Mouse (Mus musculus) kidney, postnatal 0 days (tissue): Measurements from ENCODE around the gene Zbtb7a. TPM values are rescaled to one million over a fixed set of nuclear protein-coding genes. Genes with fewer than 3 reads are reported as not detected.
A peak's percentile ranks its signal among the peaks of the same experiment; 100 is the strongest.

ENCODE experiments used
- ATAC-seq: fragments of 200-750 bp; cut with Nextera tagmentation; replicated peaks from 2 replicates; pipeline ENCODE4 v1.8.0; 2017; ENCODE audit warnings: low read depth, moderate number of reproducible peaks, moderate TSS enrichment, moderate library complexity; ENCODE audit not compliant: low FRiP score
- DNase-seq: peaks from one replicate; pipeline ENCODE4 v3.0.0-alpha.2; 2016; ENCODE audit warnings: low spot score
- H3K27ac ChIP-seq: fragments of 300-500 bp; sonication (generic); 2 replicates; pipeline ENCODE4 v1.5.1; 2014; ENCODE audit warnings: mild to moderate bottlenecking
- H3K27me3 ChIP-seq: fragments of 300-500 bp; sonication (generic); 2 replicates; pipeline ENCODE4 v1.6.1; 2014; ENCODE audit warnings: low read length, mixed read lengths; ENCODE audit not compliant: insufficient read depth
- H3K36me3 ChIP-seq: fragments of 300-500 bp; sonication (generic); 2 replicates; pipeline ENCODE4 v1.6.1; 2014; ENCODE audit warnings: low read length, mixed read lengths; ENCODE audit not compliant: insufficient read depth
- H3K4me1 ChIP-seq: fragments of 300-500 bp; sonication (generic); replicated peaks from 2 replicates; pipeline ENCODE4 v1.6.1; 2014; ENCODE audit warnings: antibody characterized with exemption, low read length, mixed read lengths; ENCODE audit not compliant: insufficient read depth
- H3K4me2 ChIP-seq: fragments of 300-500 bp; sonication (generic); 2 replicates; pipeline ENCODE4 v1.6.1; 2014; ENCODE audit warnings: mild to moderate bottlenecking, low read length, moderate library complexity, mixed read lengths
- H3K4me3 ChIP-seq: fragments of 300-500 bp; sonication (generic); replicated peaks from 2 replicates; pipeline ENCODE4 v1.5.1; 2014; ENCODE audit warnings: low read depth, low read length
- H3K9ac ChIP-seq: fragments of 300-500 bp; sonication (generic); 2 replicates; pipeline ENCODE4 v1.6.1; 2014; ENCODE audit warnings: low read depth, low read length
- H3K9me3 ChIP-seq: fragments of 300-500 bp; sonication (generic); replicated peaks from 2 replicates; pipeline ENCODE4 v1.6.1; 2016; ENCODE audit warnings: low read length, inconsistent platforms, mixed read lengths
- CTCF ChIP-seq: IDR thresholded peaks from 2 replicates; pipeline ENCODE4 v1.5.1; 2016; ENCODE audit warnings: antibody characterized with exemption, low read depth, mild to moderate bottlenecking, moderate library complexity
- WGBS: fragments of 180-500 bp; shearing (Covaris S2); extraction: QIAGEN DNeasy Blood & Tissue Kit; methylation state at CpG from one replicate; pipeline ENCODE4 v1.1.7; 2014; 5-methylcytosine and 5-hydroxymethylcytosine counted together
- polyA plus RNA-seq: library from polyadenylated mRNA; unstranded; fragments of >200 nt; fragmentation: Nextera tagmentation; extraction: Ambion mirVana; gene quantifications from 2 replicates; pipeline ENCODE4 v1.2.1, GENCODE M21; 2015

Gene Zbtb7a
- polyA plus RNA-seq: 33.7 and 37.4 TPM in 2 replicates

DNA sequence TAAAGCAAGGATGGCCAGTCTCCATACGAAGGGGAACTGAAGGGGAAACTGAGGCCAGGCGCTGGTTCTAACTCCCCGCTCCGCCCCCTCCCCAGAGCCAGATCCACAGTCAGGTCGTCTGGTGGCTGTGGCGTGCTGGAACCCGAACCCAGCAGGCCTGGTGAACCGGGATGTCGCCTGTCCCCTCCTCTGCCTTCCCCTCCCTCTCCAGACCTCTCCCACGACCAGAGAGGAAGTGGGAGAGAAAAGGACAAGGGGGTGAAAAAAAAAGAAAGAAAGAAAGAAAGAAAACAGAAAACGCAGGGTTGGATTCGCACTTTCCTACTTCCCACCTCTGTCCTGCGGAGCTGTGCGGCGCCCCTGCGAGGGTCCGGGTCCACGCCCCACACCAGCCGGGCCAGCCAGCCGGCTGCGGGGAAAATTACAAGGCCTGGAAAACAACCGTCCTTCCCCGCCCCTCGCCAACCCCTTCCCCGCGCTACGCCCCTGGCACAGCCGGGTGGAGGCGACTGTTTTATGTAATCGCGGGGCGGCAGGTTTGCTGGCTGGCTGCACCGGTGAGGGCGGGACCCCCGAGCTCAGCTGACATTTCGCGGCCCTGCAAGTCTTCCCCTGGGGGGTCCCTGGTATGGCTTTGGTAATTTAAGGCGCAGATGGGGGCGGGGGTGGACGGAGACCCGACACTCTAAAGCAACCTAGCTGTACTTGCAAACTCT lies at the start of gene Zbtb7a:
TSS of gene Zbtb7a (plus strand) at position 255 of the 716 bp plus-strand sequence.
- Histone ChIP-seq H3K4me3 (peak within 1 kb of the TSS; percentile 99), H3K4me2 (peak within 1 kb of the TSS; percentile 100), H3K9ac (peak within 1 kb of the TSS; percentile 99), H3K27me3 (no peaks in the 10 kb centered on the region), H3K36me3 (no peaks in the 10 kb centered on the region), H3K9me3 (no peaks in the 10 kb centered on the region), H3K27ac (peak within 1 kb of the TSS; percentile 100), H3K4me1 (peaks cover 6% of the 10 kb centered on the region; the same call in 1 of the 2 replicates)
- TF ChIP-seq CTCF: no peak
- ATAC-seq (no peak), DNase-seq (peak; percentile 45)
- WGBS: 2% methylated on average over 39 of the region's 41 CpGs

GRCm38 (mm10) chr10:81087021-81087420 lies 48.0 kb upstream of the Zbtb7a start:
- peak; percentile 47; the same call in 1 of the 2 replicates for TF ChIP-seq CTCF
- H3K9ac ChIP-seq: no peak overlapping the region
- no peak overlapping the region for H3K4me3 ChIP-seq
- no peaks in the 10 kb centered on the region for H3K36me3 ChIP-seq
- no peak for DNase-seq
- no peak for ATAC-seq
- H3K4me2 ChIP-seq: no peak overlapping the region
- 55% methylated on average over 2 of the region's 2 CpGs for WGBS
- no peaks in the 10 kb centered on the region for H3K27me3 ChIP-seq
- H3K4me1 ChIP-seq: no peaks in the 10 kb centered on the region
- H3K27ac ChIP-seq: no peak overlapping the region
- H3K9me3 ChIP-seq: no peaks in the 10 kb centered on the region

- no peak overlapping the region for H3K4me3 ChIP-seq
- no peaks in the 10 kb centered on the region for H3K4me1 ChIP-seq
- no peak for TF ChIP-seq CTCF
- H3K9me3 ChIP-seq: no peaks in the 10 kb centered on the region
- H3K27ac ChIP-seq: no peak overlapping the region
- H3K9ac ChIP-seq: no peak overlapping the region
- no peaks in the 10 kb centered on the region for H3K27me3 ChIP-seq
- WGBS: 61% methylated on average over 2 of the region's 2 CpGs
- H3K4me2 ChIP-seq: no peak overlapping the region
- no peaks in the 10 kb centered on the region for H3K36me3 ChIP-seq
- DNase-seq (peak; percentile 31), ATAC-seq (no peak)
Observed at GRCm38 (mm10) chr10:81089216-81089615, 45.8 kb upstream of the Zbtb7a start.

DNA sequence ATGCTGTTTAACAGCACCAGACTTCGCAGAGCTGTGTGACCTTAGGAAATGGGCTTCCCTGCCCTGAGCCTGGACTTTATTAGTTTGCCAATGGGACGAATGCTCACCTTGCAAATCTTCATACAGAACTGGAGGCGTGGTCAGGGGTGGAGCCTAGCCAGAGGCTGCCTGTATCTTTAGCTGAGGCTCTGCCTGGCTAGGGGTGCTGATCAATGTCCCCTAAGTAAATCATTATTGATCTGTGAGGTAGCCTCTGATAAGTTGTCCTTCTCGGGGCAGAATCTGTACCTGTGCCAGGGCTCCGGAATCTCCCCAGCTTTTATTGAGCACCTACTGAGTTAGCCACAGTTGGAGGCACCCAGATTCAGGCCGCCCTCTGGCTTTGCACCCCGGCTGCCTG lies 44.4 kb upstream of the Zbtb7a start:
- no peak overlapping the region for H3K27ac ChIP-seq
- no peak for ATAC-seq

GRCm38 (mm10) chr10:81092465-81093250 lies 42.4 kb upstream of the Zbtb7a start:
- TF ChIP-seq CTCF: no peak
- Histone ChIP-seq H3K4me2 (no peak overlapping the region), H3K27ac (no peak overlapping the region), H3K4me1 (no peaks in the 10 kb centered on the region), H3K36me3 (no peaks in the 10 kb centered on the region), H3K27me3 (no peaks in the 10 kb centered on the region), H3K4me3 (no peak overlapping the region), H3K9ac (no peak overlapping the region), H3K9me3 (no peaks in the 10 kb centered on the region)
- 54% methylated on average over 22 of the region's 22 CpGs for WGBS
- no peak for ATAC-seq
- no peak for DNase-seq

More for the DNA sequence above, 44.4 kb upstream of the Zbtb7a start:
- H3K4me2 ChIP-seq: no peak overlapping the region
- H3K4me3 ChIP-seq: no peak overlapping the region
- TF ChIP-seq CTCF: no peak
- WGBS: 70% methylated on average over 7 of the region's 7 CpGs
- no peaks in the 10 kb centered on the region for H3K36me3 ChIP-seq
- DNase-seq: no peak
- no peak overlapping the region for H3K9ac ChIP-seq
- no peaks in the 10 kb centered on the region for H3K27me3 ChIP-seq
- no peaks in the 10 kb centered on the region for H3K9me3 ChIP-seq
- no peaks in the 10 kb centered on the region for H3K4me1 ChIP-seq

- Histone ChIP-seq H3K27ac (no peak overlapping the region), H3K27me3 (no peaks in the 10 kb centered on the region), H3K4me1 (no peaks in the 10 kb centered on the region), H3K9ac (no peak overlapping the region), H3K9me3 (no peaks in the 10 kb centered on the region), H3K36me3 (no peaks in the 10 kb centered on the region), H3K4me3 (no peak overlapping the region), H3K4me2 (no peak overlapping the region)
- 64% methylated on average over 9 of the region's 9 CpGs for WGBS
- DNase-seq (no peak), ATAC-seq (no peak)
- TF ChIP-seq CTCF: no peak
Observed at GRCm38 (mm10) chr10:81094931-81095678, 39.9 kb upstream of the Zbtb7a start.
